Mouse (Mus musculus) intestine, embryonic 14.5 days (tissue): ENCODE measurements at regions not wholly inside any gene's neighbourhood (a gene's known extent, or its start where the extent isn't known, plus 50 kb on each side); places are given as distances from the start of the nearest gene placed in this dataset.
A peak's percentile ranks its signal among the peaks of the same experiment; 100 is the strongest.

ENCODE experiments used
- ATAC-seq: fragments of 200-750 bp; cut with Nextera tagmentation; replicated peaks from 2 replicates; pipeline ENCODE4 v1.8.0; 2017; ENCODE audit warnings: low read depth, moderate number of reproducible peaks, moderate TSS enrichment, moderate library complexity; ENCODE audit not compliant: low FRiP score, low TSS enrichment
- DNase-seq: peaks from one replicate; pipeline ENCODE4 v3.0.0-alpha.2; 2018; ENCODE audit warnings: low spot score
- H3K27ac ChIP-seq: fragments of 300-500 bp; sonication (generic); 2 replicates; pipeline ENCODE4 v1.5.1; 2014; ENCODE audit warnings: low read depth, mild to moderate bottlenecking, control low read depth
- H3K27me3 ChIP-seq: fragments of 300-500 bp; sonication (generic); replicated peaks from 2 replicates; pipeline ENCODE4 v1.6.1; 2014; ENCODE audit warnings: low read length, control low read depth; ENCODE audit not compliant: control insufficient read depth, insufficient read depth
- H3K36me3 ChIP-seq: fragments of 300-500 bp; sonication (generic); 2 replicates; pipeline ENCODE4 v1.6.1; 2014; ENCODE audit warnings: low read length, control low read depth; ENCODE audit not compliant: control insufficient read depth, insufficient read depth
- H3K4me1 ChIP-seq: fragments of 300-500 bp; sonication (generic); replicated peaks from 2 replicates; pipeline ENCODE4 v1.6.1; 2014; ENCODE audit warnings: low read length, control low read depth, mixed read lengths; ENCODE audit not compliant: control insufficient read depth, insufficient read depth
- H3K4me2 ChIP-seq: fragments of 300-500 bp; sonication (generic); 2 replicates; pipeline ENCODE4 v1.6.1; 2014; ENCODE audit warnings: low read length
- H3K4me3 ChIP-seq: fragments of 300-500 bp; sonication (generic); 2 replicates; pipeline ENCODE4 v1.5.1; 2014; ENCODE audit warnings: low read depth, low read length, control low read depth, mixed read lengths
- H3K9ac ChIP-seq: fragments of 300-500 bp; sonication (generic); 2 replicates; pipeline ENCODE4 v1.6.1; 2014; ENCODE audit warnings: mild to moderate bottlenecking, low read length
- H3K9me3 ChIP-seq: fragments of 300-500 bp; sonication (generic); 2 replicates; pipeline ENCODE4 v1.6.1; 2016; ENCODE audit warnings: low read length, control low read depth; ENCODE audit not compliant: control insufficient read depth
- WGBS: fragments of 180-500 bp; shearing (Covaris S2); extraction: QIAGEN DNeasy Blood & Tissue Kit; methylation state at CpG from one replicate; pipeline ENCODE4 v1.1.7; 2014; 5-methylcytosine and 5-hydroxymethylcytosine counted together

- Histone ChIP-seq H3K4me1 (no peaks in the 10 kb centered on the region), H3K9ac (no peak overlapping the region), H3K27ac (no peak overlapping the region), H3K9me3 (no peaks in the 10 kb centered on the region), H3K4me2 (no peak overlapping the region), H3K36me3 (no peaks in the 10 kb centered on the region), H3K27me3 (no peaks in the 10 kb centered on the region), H3K4me3 (no peak overlapping the region)
- DNase-seq: no peak
- no peak for ATAC-seq
- 75% methylated on average over 3 of the region's 3 CpGs for WGBS
Measured at GRCm38 (mm10) chr7:72974384-72974783, 400.9 kb upstream of the Rgma start.

GRCm38 (mm10) chr7:72990559-72991429, 384.5 kb upstream of the Rgma start:
- Histone ChIP-seq H3K27me3 (no peaks in the 10 kb centered on the region), H3K9ac (no peak overlapping the region), H3K27ac (no peak overlapping the region), H3K4me1 (no peaks in the 10 kb centered on the region), H3K36me3 (no peaks in the 10 kb centered on the region), H3K9me3 (no peaks in the 10 kb centered on the region), H3K4me3 (no peak overlapping the region), H3K4me2 (no peak overlapping the region)
- ATAC-seq (peak; percentile 82), DNase-seq (peak; percentile 57)
- WGBS: 40% methylated on average over 8 of the region's 8 CpGs

GRCm38 (mm10) chr7:72998374-72998773, 376.9 kb upstream of the Rgma start:
- Histone ChIP-seq H3K9me3 (no peaks in the 10 kb centered on the region), H3K9ac (no peak overlapping the region), H3K27me3 (no peaks in the 10 kb centered on the region), H3K27ac (no peak overlapping the region), H3K4me2 (no peak overlapping the region), H3K4me3 (no peak overlapping the region), H3K36me3 (no peaks in the 10 kb centered on the region), H3K4me1 (no peaks in the 10 kb centered on the region)
- ATAC-seq (no peak), DNase-seq (no peak)
- 61% methylated on average over 5 of the region's 5 CpGs for WGBS

GRCm38 (mm10) chr7:73019151-73019550, 356.2 kb upstream of the Rgma start:
- H3K36me3 ChIP-seq: no peaks in the 10 kb centered on the region
- no peak overlapping the region for H3K27ac ChIP-seq
- ATAC-seq (no peak), DNase-seq (no peak)
- no peaks in the 10 kb centered on the region for H3K4me1 ChIP-seq
- H3K9me3 ChIP-seq: no peaks in the 10 kb centered on the region
- H3K9ac ChIP-seq: no peak overlapping the region
- H3K4me2 ChIP-seq: no peak overlapping the region
- H3K4me3 ChIP-seq: no peak overlapping the region
- WGBS: 73% methylated on average over 3 of the region's 3 CpGs
- no peaks in the 10 kb centered on the region for H3K27me3 ChIP-seq

GRCm38 (mm10) chr7:73019764-73020354, 355.4 kb upstream of the Rgma start:
- Histone ChIP-seq H3K4me2 (no peak overlapping the region), H3K36me3 (no peaks in the 10 kb centered on the region), H3K27ac (no peak overlapping the region), H3K9ac (no peak overlapping the region), H3K4me3 (no peak overlapping the region), H3K27me3 (no peaks in the 10 kb centered on the region), H3K9me3 (no peaks in the 10 kb centered on the region), H3K4me1 (no peaks in the 10 kb centered on the region)
- no peak for DNase-seq
- WGBS: 65% methylated on average over 1 of the region's 1 CpGs
- ATAC-seq: no peak

GRCm38 (mm10) chr7:73021786-73022185, 353.5 kb upstream of the Rgma start:
- Histone ChIP-seq H3K27ac (no peak overlapping the region), H3K36me3 (no peaks in the 10 kb centered on the region), H3K9me3 (no peaks in the 10 kb centered on the region), H3K27me3 (no peaks in the 10 kb centered on the region), H3K4me3 (no peak overlapping the region), H3K9ac (no peak overlapping the region), H3K4me1 (no peaks in the 10 kb centered on the region), H3K4me2 (no peak overlapping the region)
- no peak for ATAC-seq
- WGBS: 85% methylated on average over 2 of the region's 2 CpGs
- no peak for DNase-seq

GRCm38 (mm10) chr7:73025640-73026039, 349.7 kb upstream of the Rgma start:
- Histone ChIP-seq H3K27ac (no peak overlapping the region), H3K4me3 (no peak overlapping the region), H3K27me3 (no peaks in the 10 kb centered on the region), H3K9ac (no peak overlapping the region), H3K36me3 (no peaks in the 10 kb centered on the region), H3K4me1 (no peaks in the 10 kb centered on the region), H3K9me3 (no peaks in the 10 kb centered on the region), H3K4me2 (no peak overlapping the region)
- DNase-seq (no peak), ATAC-seq (no peak)
- WGBS: 63% methylated on average over 5 of the region's 5 CpGs

GRCm38 (mm10) chr7:73028952-73029351, 346.4 kb upstream of the Rgma start:
- 85% methylated on average over 6 of the region's 6 CpGs for WGBS
- H3K4me2 ChIP-seq: no peak overlapping the region
- DNase-seq: no peak
- no peaks in the 10 kb centered on the region for H3K36me3 ChIP-seq
- peaks cover 10% of the 10 kb centered on the region for H3K4me1 ChIP-seq
- H3K4me3 ChIP-seq: no peak overlapping the region
- ATAC-seq: no peak
- no peak overlapping the region for H3K9ac ChIP-seq
- no peaks in the 10 kb centered on the region for H3K27me3 ChIP-seq
- H3K27ac ChIP-seq: no peak overlapping the region
- no peaks in the 10 kb centered on the region for H3K9me3 ChIP-seq

- no peak overlapping the region for H3K27ac ChIP-seq
- ATAC-seq: no peak
- H3K4me1 ChIP-seq: peaks cover 10% of the 10 kb centered on the region
- no peaks in the 10 kb centered on the region for H3K27me3 ChIP-seq
- no peak overlapping the region for H3K4me2 ChIP-seq
- H3K4me3 ChIP-seq: no peak overlapping the region
- no peak for DNase-seq
- no peaks in the 10 kb centered on the region for H3K36me3 ChIP-seq
- WGBS: 77% methylated on average over 5 of the region's 5 CpGs
- no peak overlapping the region for H3K9ac ChIP-seq
- H3K9me3 ChIP-seq: no peaks in the 10 kb centered on the region
Measured at GRCm38 (mm10) chr7:73031407-73031806, 343.9 kb upstream of the Rgma start.
